Mouse (Mus musculus) frontal cortex, postnatal 14 days (tissue): ENCODE measurements around the gene Scd3.

Experiments used
- DNase-seq, 2 experiments: peaks; one replicate each; pipeline ENCODE4 v3.0.0; 2022; ENCODE audit warnings: low spot score in 2 of 2

The Scd3 gene

DNA sequence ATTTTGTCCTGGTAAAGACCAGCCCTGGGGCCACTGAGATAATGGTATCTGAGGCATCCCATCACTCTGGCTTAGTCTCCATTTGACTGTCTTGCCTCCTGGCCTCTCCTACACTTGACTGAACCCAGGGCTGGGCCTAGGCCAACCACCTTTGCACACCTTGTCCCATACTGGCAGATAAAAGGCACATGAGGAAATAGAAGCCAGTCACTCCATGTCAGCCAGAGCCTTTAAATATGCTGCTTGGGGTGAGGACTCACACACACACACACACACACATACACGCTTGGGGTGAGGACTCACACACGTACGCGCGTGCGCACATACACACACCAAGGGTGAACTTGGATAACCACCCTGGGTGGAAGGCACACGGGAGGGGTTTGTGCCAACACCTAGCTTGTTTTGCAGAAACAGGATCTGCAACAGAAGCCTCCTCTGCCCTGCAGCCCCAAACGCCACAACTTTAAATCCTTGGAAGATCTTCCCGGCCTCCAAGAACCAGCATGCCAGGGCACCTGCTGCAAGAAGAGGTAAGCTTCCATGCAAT, at the start of gene Scd3:
Gene Scd3 (plus strand): TSS at position 255 of the 550 bp plus-strand sequence.
- no peak for DNase-seq

GRCm38 (mm10) chr19:44153781-44154180, 49.3 kb upstream of the Scd3 start:
- no peak for DNase-seq

GRCm38 (mm10) chr19:44157005-44157404, 46.1 kb upstream of the Scd3 start:
- no peak for DNase-seq

DNA sequence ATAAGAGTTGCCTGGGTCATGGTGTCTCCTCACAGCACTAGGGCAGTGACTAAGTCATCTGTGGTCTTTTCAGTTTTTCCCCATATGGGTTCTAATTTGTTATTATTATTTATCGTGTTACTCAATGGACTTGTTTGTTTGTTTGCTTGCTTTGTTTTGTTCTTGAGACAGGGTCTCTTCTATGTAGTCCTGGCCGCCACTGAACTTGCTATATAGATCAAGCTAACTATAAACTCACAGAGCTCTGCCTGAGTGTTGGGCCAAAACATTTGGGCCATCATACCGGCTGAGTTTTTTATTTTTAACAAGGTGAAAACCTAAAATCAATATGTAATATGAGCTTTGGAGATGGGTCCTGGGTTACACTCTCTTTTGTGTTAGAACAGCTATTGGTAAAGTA, 43.7 kb upstream of the Scd3 start:
- DNase-seq, result no peak

DNA sequence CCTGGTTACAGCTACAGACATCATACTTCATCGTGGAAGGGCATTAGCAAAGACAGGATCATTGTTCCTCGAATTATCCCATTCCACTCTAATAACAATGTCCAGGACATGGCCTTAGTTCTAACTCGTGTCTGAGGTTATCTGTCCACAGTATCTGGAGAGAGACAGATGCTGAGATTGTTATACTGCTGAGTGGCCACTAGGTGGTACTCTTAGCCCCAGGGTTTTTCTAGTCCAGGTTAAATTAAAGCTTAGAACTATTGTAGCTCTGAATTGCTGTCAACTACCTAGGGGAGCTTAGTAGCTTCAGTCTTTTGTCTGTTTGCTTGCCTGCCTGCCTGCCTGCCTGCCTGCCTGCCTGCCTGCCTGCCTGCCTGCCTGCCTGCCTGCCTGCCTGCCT, 41.6 kb upstream of the Scd3 start:
- DNase-seq, result no peak

DNA sequence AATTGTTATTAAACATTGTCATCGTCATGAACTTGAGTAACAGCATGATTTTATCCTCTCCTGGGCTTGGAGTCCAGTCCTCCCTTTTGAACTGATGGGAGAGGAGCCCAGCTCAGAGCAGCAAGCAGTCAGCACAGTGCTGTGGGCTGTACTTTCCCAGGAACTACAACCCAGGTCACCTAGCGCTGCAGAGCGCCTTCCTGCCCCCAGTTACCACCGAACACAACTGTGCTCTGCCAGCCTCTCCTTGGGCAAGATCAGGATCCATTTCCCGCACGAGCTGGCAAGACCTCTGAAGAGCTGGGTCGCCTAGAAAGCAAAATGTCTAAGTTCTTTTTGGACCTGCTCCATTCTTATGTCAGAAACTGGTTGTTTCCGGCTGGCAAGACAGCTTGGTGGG, 28.2 kb upstream of the Scd3 start:
- DNase-seq, result no peak

DNA sequence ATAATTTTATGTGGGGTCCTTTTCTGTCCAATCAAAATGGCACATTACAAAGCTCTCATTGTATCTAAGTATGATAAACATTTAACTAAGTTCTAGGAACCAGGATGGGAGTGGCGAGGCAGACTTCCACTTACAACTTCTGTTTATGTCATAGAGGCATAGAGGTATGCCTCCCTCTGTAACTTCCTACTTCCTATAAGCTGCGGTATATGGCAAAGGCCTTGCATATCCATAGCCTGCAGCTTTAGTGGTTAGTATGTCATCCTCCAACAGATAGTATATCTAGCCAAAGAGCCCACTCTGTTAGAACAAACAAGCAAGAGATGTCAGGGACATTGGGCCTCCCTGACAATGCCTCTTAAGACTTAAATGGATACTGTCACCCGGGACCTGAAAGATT, 26.3 kb upstream of the Scd3 start:
- DNase-seq, result no peak

- no peak for DNase-seq
Observed at GRCm38 (mm10) chr19:44180502-44180901, 22.6 kb upstream of the Scd3 start.

GRCm38 (mm10) chr19:44183968-44184367, 19.1 kb upstream of the Scd3 start:
- DNase-seq, result no peak

DNA sequence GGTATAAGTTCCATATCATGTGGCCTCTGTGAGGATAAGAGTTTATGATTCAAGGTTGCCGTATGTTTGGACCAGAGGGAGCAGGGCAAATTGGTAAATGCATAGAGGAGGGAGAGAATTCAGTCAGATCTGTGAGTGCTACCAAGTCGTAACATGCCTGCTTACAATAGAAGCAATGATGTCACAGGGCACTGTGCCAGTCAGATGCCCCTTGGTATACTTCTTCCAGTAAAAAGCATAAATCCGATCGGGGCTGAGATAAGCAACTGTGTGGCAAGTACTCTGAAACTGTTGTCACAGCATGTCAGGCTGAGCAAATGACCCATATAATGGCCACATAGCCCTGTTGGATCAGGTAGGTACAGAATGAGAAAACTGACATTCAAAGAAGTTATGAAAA, 14.0 kb upstream of the Scd3 start:
- DNase-seq, result no peak

DNA sequence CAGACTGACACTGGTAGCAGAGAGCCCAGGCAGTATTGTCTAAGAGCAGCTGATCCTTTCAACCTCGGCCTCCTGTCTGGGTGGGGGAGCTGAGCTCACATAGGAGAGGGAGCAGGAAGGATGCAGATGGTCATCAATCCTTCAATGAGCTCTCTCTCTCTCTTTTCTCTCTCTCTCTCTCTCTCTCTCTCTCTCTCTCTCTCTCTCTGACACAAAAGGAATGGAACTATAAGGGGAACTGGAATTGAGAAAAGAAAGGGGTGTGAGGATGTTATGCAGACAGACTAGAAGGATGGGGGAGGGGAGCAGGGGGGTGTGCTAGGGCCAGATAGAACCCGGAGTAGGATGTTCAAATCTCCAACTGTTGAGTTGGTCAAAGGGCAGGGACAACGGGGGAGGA, 10.7 kb upstream of the Scd3 start, which contains the start of gene Pkd2l1:
Gene Pkd2l1 (minus strand): TSS at position 101 of the 400 bp plus-strand sequence.
- no peak for DNase-seq

- DNase-seq, result no peak
Observed at GRCm38 (mm10) chr19:44193906-44194305, 9.2 kb upstream of the Scd3 start.

DNA sequence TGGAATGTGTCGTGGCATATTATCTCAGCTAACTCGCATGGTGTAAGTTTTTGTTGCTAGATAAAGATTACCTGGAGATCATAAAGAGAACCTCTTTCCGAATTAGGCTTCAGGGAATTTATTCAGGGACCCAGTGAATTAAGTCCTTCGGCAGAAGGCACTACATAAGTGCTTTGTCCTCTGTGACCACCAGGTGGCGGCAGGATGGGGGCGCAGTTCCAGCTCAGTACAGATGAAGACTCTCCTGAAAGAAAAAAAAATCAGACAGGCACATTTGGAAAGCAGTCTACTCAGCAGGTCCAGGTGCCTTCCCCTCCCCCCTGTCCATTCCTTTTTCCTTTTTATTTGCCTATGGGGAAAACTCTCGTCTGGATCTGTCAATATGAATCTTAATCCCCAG, 7.9 kb upstream of the Scd3 start:
- DNase-seq, result peak; percentile 20 to 69

- DNase-seq, result no peak
Observed at GRCm38 (mm10) chr19:44197053-44197852, 5.8 kb upstream of the Scd3 start.

GRCm38 (mm10) chr19:44198494-44198893, 4.6 kb upstream of the Scd3 start:
- no peak for DNase-seq

DNA sequence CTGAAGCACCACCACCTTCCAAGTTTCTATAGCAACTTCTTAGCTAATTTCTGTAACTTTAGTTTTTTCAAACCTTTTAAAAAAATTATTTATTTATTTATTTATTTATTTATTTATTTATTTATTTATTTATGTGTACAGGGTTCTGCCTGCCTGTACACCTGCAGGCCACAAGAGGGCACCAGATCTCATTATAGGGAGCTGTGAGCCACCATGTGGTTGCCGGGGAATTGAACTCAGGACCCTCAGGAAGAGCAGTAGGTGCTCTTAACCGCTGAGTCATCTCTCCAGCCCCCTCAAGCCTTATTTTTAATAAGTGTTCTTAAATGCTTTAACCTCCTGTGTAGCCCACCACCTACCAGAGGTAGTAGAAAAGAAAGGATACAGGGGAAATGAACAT, 4.1 kb upstream of the Scd3 start:
- DNase-seq, result no peak

DNA sequence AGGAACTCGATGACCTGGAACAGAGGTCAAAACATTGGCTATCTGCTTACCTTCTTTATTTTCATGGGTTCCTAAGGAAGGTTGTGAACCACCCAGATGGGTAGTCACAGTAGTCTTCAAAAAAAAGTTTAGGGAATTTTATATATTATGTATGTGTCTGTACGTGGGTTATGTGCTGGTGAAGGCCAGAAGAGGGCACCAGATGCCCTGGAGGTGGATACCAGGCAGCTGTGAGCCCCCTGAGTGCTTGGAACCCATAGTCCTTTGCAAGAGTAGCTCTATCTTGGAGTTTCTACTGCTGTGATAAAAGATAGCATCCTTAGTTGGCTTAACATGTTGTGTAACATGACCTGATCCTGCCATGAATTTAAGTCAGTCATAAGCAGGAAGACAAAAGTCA, 4.0 kb downstream of the Scd3 start:
- DNase-seq, result no peak

DNA sequence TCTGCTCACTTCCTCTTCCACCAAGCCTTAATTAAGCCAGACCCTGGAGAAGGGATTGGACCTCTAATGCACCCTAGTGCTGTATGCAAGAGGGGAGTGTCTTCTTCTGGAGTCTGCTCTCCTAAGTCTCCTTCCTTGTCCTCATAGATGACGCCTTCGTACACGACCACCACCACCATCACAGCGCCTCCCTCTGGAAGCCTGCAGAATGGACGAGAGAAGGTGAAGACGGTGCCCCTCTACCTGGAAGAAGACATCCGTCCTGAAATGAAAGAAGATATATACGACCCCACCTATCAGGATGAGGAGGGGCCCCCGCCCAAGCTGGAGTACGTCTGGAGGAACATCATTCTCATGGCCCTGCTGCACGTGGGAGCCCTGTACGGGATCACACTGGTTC, 12.2 kb downstream of the Scd3 start:
- no peak for DNase-seq

GRCm38 (mm10) chr19:44217958-44218525, 15.0 kb downstream of the Scd3 start:
- DNase-seq, result no peak

DNA sequence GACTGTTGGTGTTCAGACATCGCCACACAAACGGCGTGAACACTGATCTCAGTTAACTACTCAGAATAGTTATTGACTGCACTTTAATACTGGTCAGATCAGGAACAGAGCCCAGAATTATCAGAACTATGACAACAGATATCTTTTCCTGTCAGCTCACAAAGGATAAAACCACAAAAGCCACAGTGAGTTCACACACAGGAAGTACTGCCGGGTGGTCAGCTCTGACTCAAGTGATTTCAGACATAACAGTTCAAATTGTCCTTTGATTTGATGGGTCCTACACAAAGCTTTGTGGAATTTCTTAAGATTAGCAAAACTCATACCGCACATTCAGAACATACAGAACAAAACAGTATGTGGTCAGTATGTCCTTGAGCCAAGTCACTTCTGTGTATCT, 22.7 kb downstream of the Scd3 start:
- no peak for DNase-seq

DNA sequence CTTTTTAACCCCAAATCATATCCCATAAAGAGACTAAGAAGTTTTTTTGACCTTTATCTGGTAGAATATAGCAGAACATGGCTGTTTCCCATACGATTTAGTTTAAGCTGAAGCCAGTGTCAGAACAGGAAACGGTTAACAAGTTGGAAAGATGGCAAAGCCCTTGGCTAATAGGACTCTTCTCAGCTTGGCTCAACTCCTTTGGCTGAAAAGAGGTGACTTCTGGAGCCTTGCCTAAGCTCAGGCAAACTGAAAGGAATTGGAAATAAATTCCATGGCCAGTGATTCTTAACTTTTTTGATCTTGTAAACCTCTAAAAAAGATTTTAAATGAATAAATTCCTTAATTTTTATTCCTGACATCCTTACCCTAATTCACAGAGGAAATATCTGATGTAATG, 26.7 kb downstream of the Scd3 start:
- DNase-seq, result no peak

DNA sequence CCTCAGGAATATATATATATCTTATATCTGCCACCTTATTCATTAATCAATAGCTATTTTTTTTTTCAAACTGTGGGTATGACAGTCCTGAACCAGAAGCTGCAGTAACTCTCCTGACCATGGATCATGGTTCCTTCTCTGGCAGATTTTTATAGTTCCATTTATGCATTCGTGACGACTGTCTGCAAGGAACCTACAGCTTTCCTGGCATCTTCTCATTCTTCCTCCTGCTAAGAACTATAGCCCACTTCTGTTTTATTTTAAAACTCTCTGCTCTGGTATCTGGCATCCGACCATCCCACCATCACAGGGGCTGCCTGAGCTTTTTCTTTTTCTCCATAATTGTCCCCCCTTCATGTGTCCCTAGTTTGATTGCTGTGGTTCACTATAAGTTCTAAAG, 27.1 kb downstream of the Scd3 start:
- DNase-seq, result no peak

GRCm38 (mm10) chr19:44231608-44232151, 28.6 kb downstream of the Scd3 start:
- no peak for DNase-seq
